Mouse (Mus musculus) erythroid progenitor cell, adult 5-6 weeks (primary cell): ENCODE results near the gene Zg16. TPM values are rescaled to one million over a fixed set of nuclear protein-coding genes. Genes with fewer than 3 reads are reported as not detected.

Experiments
- ATAC-seq: replicated peaks from 2 replicates; pipeline ENCODE4 v1.8.0; 2016; ENCODE audit warnings: moderate number of reproducible peaks, mild to moderate bottlenecking, moderate TSS enrichment, inconsistent platforms; ENCODE audit not compliant: poor library complexity, low FRiP score, severe bottlenecking
- total RNA-seq, 2 experiments: library from RNA; stranded (forward) in 1 of 2; stranded (reverse) in 1 of 2; fragments of 150-400 nt in 1 of 2; fragments of 186-747, 209-891 nt in 1 of 2; gene quantifications; 2 replicates each; pipeline versions ENCODE4 v1.2.3 to v1.2.4; 2015 to 2017; ENCODE audit warnings: low replicate concordance in 2 of 2

Zg16 gene
- total RNA-seq, 2 experiments from 2014 or later: 1.2 to 9.2 TPM

GRCm38 (mm10) chr7:127105551-127105950 lies 18.4 kb upstream of the Zg16 start:
- ATAC-seq: no peak

- peak; percentile 71 for ATAC-seq
Observed at GRCm38 (mm10) chr7:127104560-127105332, 17.6 kb upstream of the Zg16 start.

GRCm38 (mm10) chr7:127103960-127104359 lies 16.8 kb upstream of the Zg16 start:
- peak; percentile 67 for ATAC-seq

- ATAC-seq: no peak
Observed at GRCm38 (mm10) chr7:127102148-127102547, 15.0 kb upstream of the Zg16 start.

- no peak for ATAC-seq
Observed at GRCm38 (mm10) chr7:127101451-127102016, 14.4 kb upstream of the Zg16 start.

- no peak for ATAC-seq
Observed at GRCm38 (mm10) chr7:127099528-127099927, 12.4 kb upstream of the Zg16 start.

GRCm38 (mm10) chr7:127098950-127099349 lies 11.8 kb upstream of the Zg16 start:
- peak; percentile 62 for ATAC-seq

- peak; percentile 80 for ATAC-seq
Observed at GRCm38 (mm10) chr7:127098521-127098920, 11.4 kb upstream of the Zg16 start.

- ATAC-seq: no peak
Observed at GRCm38 (mm10) chr7:127096456-127096855, 9.3 kb upstream of the Zg16 start.

GRCm38 (mm10) chr7:127093914-127094313 lies 6.8 kb upstream of the Zg16 start:
- no peak for ATAC-seq

GRCm38 (mm10) chr7:127091114-127091896 lies 4.2 kb upstream of the Zg16 start, which contains the start of gene AI467606:
Gene AI467606, plus strand, starts transcription at chr7:127091359.
- peak; percentile 81 for ATAC-seq

GRCm38 (mm10) chr7:127090154-127091113 lies 3.3 kb upstream of the Zg16 start:
- peak; percentile 10 for ATAC-seq

- ATAC-seq: peak; percentile 50
Observed at GRCm38 (mm10) chr7:127088901-127089845, 2.0 kb upstream of the Zg16 start.

GRCm38 (mm10) chr7:127088083-127088482 lies 955 bp upstream of the Zg16 start:
- no peak for ATAC-seq

GRCm38 (mm10) chr7:127085751-127086150 lies 1.4 kb downstream of the Zg16 start:
- ATAC-seq: peak; percentile 50; the same call in 1 of the 2 replicates

GRCm38 (mm10) chr7:127084794-127085193 lies 2.3 kb downstream of the Zg16 start:
- ATAC-seq: no peak

- ATAC-seq: peak; percentile 84
Observed at GRCm38 (mm10) chr7:127083689-127084088, 3.4 kb downstream of the Zg16 start.

GRCm38 (mm10) chr7:127082995-127083394 lies 4.1 kb downstream of the Zg16 start:
- no peak for ATAC-seq
